Mouse (Mus musculus): ENCODE results near the gene Zfc3h1. TPM values are rescaled to one million over a fixed set of nuclear protein-coding genes. Genes with fewer than 3 reads are reported as not detected.
A peak's percentile ranks its signal among the peaks of the same experiment; 100 is the strongest.

Zfc3h1 gene
- polyA plus RNA-seq, 1 experiment from 2014 or later: 18.0 TPM

DNA sequence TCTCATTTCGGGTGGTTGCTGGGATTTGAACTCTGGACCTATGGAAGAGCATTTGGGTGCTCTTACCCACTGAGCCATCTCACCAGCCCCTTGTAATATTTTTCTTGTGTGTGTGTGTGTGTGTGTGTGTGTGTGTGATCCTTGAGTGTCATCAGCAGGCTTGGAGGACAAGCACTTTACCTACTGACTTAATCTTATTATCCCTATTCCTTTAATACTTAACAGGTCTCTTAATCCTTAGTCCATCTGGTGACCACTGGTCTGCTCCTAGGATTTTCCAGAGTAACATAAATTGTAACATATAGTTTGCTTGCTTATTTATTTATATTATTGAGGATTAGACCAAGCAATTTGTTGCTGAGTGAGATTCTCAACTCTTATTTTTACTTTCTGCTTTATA is 7.1 kb downstream of the Zfc3h1 start:
- Histone ChIP-seq H3K36me3 (replicated peaks) (peaks cover 70% of the 10 kb centered on the region), H3K9me3 (no peaks in the 10 kb centered on the region), H3K4me3 (no peak overlapping the region), H3K27me3 (ENCODE audit: poor library complexity, severe bottlenecking) (no peaks in the 10 kb centered on the region), H3K4me1 (peaks cover 17% of the 10 kb centered on the region), H3K27ac (no peak overlapping the region)
- 93% methylated on average over 1 of the region's 1 CpGs for WGBS
- no peak for DNase-seq (ENCODE audit: extremely low spot score, low spot score)

DNA sequence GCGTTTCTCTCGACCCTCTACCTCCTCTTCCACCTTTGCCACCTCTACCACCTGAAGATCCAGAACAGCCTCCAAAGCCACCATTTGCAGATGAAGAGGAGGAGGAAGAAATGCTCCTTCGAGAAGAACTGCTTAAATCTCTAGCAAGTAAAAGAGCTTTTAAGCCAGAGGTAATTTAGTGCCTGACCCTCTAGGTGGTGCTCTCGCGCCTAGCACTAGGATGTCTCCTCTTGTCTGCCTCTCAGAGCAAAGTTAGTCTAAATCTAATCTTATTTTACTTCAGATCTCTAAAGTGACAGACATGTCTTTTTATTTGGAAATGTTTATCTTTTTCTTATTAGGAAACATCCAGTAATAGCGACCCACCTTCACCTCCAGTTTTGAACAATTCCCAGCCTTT is 21.6 kb downstream of the Zfc3h1 start:
- Histone ChIP-seq H3K27me3 (ENCODE audit: poor library complexity, severe bottlenecking) (no peaks in the 10 kb centered on the region), H3K4me1 (no peaks in the 10 kb centered on the region), H3K27ac (no peak overlapping the region), H3K36me3 (replicated peaks) (peaks cover 93% of the 10 kb centered on the region), H3K4me3 (no peak overlapping the region), H3K9me3 (no peaks in the 10 kb centered on the region)
- 72% methylated on average over 6 of the region's 6 CpGs for WGBS
- DNase-seq (ENCODE audit: extremely low spot score, low spot score): peak; percentile 42

DNA sequence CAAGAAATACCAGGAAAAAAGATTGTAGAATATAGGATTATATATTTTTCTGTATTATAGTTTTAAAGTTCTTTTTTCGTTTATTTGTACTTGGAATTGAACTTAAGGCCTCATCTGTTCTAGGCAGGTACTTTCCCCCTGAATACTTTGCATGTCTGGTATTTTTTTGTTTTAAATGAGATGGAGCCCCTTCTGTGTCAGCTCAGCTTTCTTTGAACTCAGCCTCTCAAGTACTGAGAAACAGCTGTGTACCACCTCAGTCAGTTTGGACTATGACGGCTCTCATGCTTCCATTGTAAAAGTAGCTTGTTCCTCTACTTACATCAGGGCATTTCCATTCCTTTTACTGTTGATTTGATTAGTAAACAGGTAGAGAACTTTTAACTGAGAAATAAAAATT is 28.7 kb downstream of the Zfc3h1 start:
- Histone ChIP-seq H3K27ac (no peak overlapping the region), H3K4me3 (no peak overlapping the region), H3K27me3 (ENCODE audit: poor library complexity, severe bottlenecking) (no peaks in the 10 kb centered on the region), H3K4me1 (no peaks in the 10 kb centered on the region), H3K36me3 (replicated peaks) (peaks cover 99% of the 10 kb centered on the region), H3K9me3 (no peaks in the 10 kb centered on the region)
- no peak for DNase-seq (ENCODE audit: extremely low spot score, low spot score)
- WGBS: 90% methylated on average over 2 of the region's 2 CpGs

DNA sequence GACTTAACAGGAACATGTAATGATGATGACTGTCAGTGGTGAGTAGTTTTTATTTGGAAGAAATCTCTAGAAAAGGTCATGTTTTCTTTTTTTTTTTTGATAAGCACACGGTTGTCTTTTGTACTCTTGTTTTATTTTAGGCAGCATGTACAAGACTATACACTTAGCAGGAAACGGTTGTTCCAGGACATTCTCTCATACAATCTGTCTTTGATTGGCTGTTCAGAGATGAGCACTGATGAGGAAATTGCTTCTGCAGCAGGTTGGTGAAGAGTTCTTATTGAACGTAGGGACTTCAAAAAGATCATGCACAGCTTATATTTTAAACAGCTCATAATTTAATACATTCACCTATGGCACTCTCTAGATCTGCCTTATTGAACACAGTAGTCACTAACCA is 29.3 kb downstream of the Zfc3h1 start:
- DNase-seq (ENCODE audit: extremely low spot score, low spot score): no peak
- H3K9me3 ChIP-seq: no peaks in the 10 kb centered on the region
- no peak overlapping the region for H3K4me3 ChIP-seq
- H3K4me1 ChIP-seq: no peaks in the 10 kb centered on the region
- no peaks in the 10 kb centered on the region for H3K27me3 ChIP-seq (ENCODE audit: poor library complexity, severe bottlenecking)
- H3K27ac ChIP-seq: no peak overlapping the region
- 89% methylated on average over 3 of the region's 3 CpGs for WGBS
- H3K36me3 ChIP-seq (replicated peaks): peaks cover 99% of the 10 kb centered on the region

GRCm38 (mm10) chr10:115421976-115422375 is 37.2 kb downstream of the Zfc3h1 start:
- no peak for DNase-seq (ENCODE audit: extremely low spot score, low spot score)
- 90% methylated on average over 4 of the region's 4 CpGs for WGBS
- Histone ChIP-seq H3K4me3 (no peak overlapping the region), H3K27ac (no peak overlapping the region), H3K27me3 (ENCODE audit: poor library complexity, severe bottlenecking) (no peaks in the 10 kb centered on the region), H3K9me3 (no peaks in the 10 kb centered on the region), H3K4me1 (no peaks in the 10 kb centered on the region), H3K36me3 (replicated peaks) (peaks cover 95% of the 10 kb centered on the region)

DNA sequence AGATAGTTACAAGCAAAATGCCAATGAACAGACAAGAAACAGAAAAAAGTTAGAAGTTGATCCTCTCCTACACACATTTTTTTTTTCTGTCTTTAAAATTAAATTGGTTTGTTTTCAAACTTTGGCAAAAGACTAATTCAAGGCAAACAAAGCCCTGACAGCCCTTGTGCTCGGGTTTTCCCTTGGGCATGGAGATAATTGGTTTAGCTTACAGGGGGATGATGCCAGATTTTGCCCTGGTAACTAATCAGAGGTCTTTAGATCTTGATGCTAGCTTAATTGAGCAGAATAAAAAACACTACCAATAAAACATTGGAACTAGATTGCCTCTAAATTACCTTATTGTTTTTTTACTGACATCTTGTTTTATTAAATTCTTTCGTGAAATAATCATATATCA is 40.6 kb downstream of the Zfc3h1 start:
- no peak overlapping the region for H3K27ac ChIP-seq
- no peaks in the 10 kb centered on the region for H3K27me3 ChIP-seq (ENCODE audit: poor library complexity, severe bottlenecking)
- no peak for DNase-seq (ENCODE audit: extremely low spot score, low spot score)
- no peak overlapping the region for H3K4me3 ChIP-seq
- 65% methylated on average over 2 of the region's 2 CpGs for WGBS
- peaks cover 95% of the 10 kb centered on the region for H3K36me3 ChIP-seq (replicated peaks)
- no peaks in the 10 kb centered on the region for H3K4me1 ChIP-seq
- H3K9me3 ChIP-seq: no peaks in the 10 kb centered on the region

- Histone ChIP-seq H3K4me1 (no peaks in the 10 kb centered on the region), H3K9me3 (no peaks in the 10 kb centered on the region), H3K27ac (no peak overlapping the region), H3K36me3 (replicated peaks) (peaks cover 42% of the 10 kb centered on the region), H3K27me3 (ENCODE audit: poor library complexity, severe bottlenecking) (no peaks in the 10 kb centered on the region), H3K4me3 (no peak overlapping the region)
- DNase-seq (ENCODE audit: extremely low spot score, low spot score): no peak
- 92% methylated on average over 4 of the region's 4 CpGs for WGBS
Measured at GRCm38 (mm10) chr10:115437286-115437685, 52.5 kb downstream of the Zfc3h1 start.

GRCm38 (mm10) chr10:115448614-115449013 is 63.9 kb downstream of the Zfc3h1 start:
- no peak overlapping the region for H3K4me3 ChIP-seq
- peaks cover 5% of the 10 kb centered on the region; the same call in 1 of the 2 replicates for H3K9me3 ChIP-seq
- no peaks in the 10 kb centered on the region for H3K4me1 ChIP-seq
- no peak overlapping the region for H3K27ac ChIP-seq
- no peak for DNase-seq (ENCODE audit: extremely low spot score, low spot score)
- WGBS: 91% methylated on average over 13 of the region's 13 CpGs
- no peaks in the 10 kb centered on the region for H3K27me3 ChIP-seq (ENCODE audit: poor library complexity, severe bottlenecking)
- no peaks in the 10 kb centered on the region for H3K36me3 ChIP-seq (replicated peaks)

- WGBS: 77% methylated on average over 6 of the region's 6 CpGs
- Histone ChIP-seq H3K4me3 (no peak overlapping the region), H3K36me3 (replicated peaks) (no peaks in the 10 kb centered on the region), H3K27me3 (ENCODE audit: poor library complexity, severe bottlenecking) (0 out of 2 replicates have a peak, but pooled peaks cover 5% of the 10 kb centered on the region), H3K27ac (no peak overlapping the region), H3K4me1 (no peaks in the 10 kb centered on the region), H3K9me3 (no peaks in the 10 kb centered on the region)
- DNase-seq (ENCODE audit: extremely low spot score, low spot score): no peak
Measured at GRCm38 (mm10) chr10:115457368-115458021, 72.7 kb downstream of the Zfc3h1 start.

DNA sequence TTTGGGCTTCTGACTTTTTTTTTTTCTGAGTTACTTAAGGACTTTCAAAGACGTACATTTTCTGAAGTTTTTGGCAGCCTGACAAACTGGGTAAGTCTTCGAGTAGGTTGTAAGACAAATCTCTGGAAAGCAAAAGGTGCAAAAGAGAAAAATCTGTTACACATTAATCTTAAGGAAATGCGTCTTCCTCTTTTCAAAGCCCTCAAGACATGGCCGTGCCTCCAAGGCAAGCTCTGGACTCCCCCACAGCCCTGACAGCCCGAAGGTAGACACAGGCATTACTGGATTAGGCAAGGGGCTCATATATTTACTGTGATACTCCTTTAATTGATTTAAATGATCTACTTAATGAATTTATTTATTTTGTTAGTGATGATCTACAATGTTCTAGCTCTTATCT is 77.9 kb downstream of the Zfc3h1 start:
- Histone ChIP-seq H3K36me3 (replicated peaks) (no peaks in the 10 kb centered on the region), H3K9me3 (no peaks in the 10 kb centered on the region), H3K4me3 (no peak overlapping the region), H3K4me1 (no peaks in the 10 kb centered on the region), H3K27me3 (ENCODE audit: poor library complexity, severe bottlenecking) (peaks cover 43% of the 10 kb centered on the region), H3K27ac (no peak overlapping the region)
- DNase-seq (ENCODE audit: extremely low spot score, low spot score): no peak
- 86% methylated on average over 5 of the region's 5 CpGs for WGBS

DNA sequence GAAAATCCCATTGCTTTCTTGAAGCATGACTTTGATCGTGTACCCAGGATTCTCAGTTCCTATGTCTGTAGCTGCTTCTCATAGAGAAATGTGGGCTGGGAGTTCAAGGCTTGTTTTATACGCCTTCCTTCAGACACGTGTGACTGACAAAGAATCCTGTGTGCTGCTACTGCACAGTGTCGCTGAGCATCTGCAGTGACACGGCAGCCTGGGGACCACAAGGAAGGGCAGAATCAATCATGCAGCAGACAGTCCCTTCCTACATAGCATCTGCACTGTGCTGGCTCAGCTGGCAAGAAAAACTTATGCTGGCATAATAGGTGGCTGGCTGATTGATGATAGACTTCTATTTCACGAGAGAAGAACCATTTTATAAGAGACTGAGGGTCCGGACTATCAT is 80.3 kb downstream of the Zfc3h1 start:
- WGBS: 92% methylated on average over 7 of the region's 7 CpGs
- no peak for DNase-seq (ENCODE audit: extremely low spot score, low spot score)
- Histone ChIP-seq H3K36me3 (replicated peaks) (no peaks in the 10 kb centered on the region), H3K27ac (no peak overlapping the region), H3K4me1 (peaks cover 7% of the 10 kb centered on the region), H3K9me3 (no peaks in the 10 kb centered on the region), H3K27me3 (ENCODE audit: poor library complexity, severe bottlenecking) (peaks cover 65% of the 10 kb centered on the region), H3K4me3 (no peak overlapping the region)

DNA sequence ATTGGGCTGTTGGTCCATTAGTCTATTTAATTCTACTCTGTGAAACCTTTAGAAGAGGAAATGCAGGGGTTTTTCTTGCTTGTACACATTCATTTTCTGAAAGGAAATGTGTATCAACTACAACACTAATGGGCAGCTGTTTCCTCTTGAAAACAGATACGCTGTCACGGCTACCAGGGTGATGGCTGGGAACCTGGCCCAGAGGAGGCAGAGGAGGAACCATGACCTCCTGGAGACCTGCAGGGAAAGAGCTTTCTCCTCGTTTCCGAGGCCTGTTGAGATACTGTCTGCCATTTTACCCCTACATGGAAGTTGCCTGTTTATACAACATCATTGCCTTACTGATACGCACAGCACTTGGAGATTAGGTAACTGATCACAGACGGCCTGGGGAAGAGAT is 81.0 kb downstream of the Zfc3h1 start:
- no peak overlapping the region for H3K4me3 ChIP-seq
- H3K27me3 ChIP-seq (ENCODE audit: poor library complexity, severe bottlenecking): peaks cover 71% of the 10 kb centered on the region
- H3K4me1 ChIP-seq: peaks cover 7% of the 10 kb centered on the region
- no peak for DNase-seq (ENCODE audit: extremely low spot score, low spot score)
- no peaks in the 10 kb centered on the region for H3K36me3 ChIP-seq (replicated peaks)
- no peaks in the 10 kb centered on the region for H3K9me3 ChIP-seq
- no peak overlapping the region for H3K27ac ChIP-seq
- 81% methylated on average over 6 of the region's 6 CpGs for WGBS

GRCm38 (mm10) chr10:115467985-115468384 is 83.2 kb downstream of the Zfc3h1 start:
- no peak overlapping the region for H3K4me3 ChIP-seq
- H3K27me3 ChIP-seq (ENCODE audit: poor library complexity, severe bottlenecking): peaks cover 88% of the 10 kb centered on the region
- H3K9me3 ChIP-seq: no peaks in the 10 kb centered on the region
- no peak for DNase-seq (ENCODE audit: extremely low spot score, low spot score)
- H3K27ac ChIP-seq: no peak overlapping the region
- 90% methylated on average over 8 of the region's 8 CpGs for WGBS
- peaks cover 7% of the 10 kb centered on the region for H3K4me1 ChIP-seq
- no peaks in the 10 kb centered on the region for H3K36me3 ChIP-seq (replicated peaks)

GRCm38 (mm10) chr10:115468632-115469031 is 83.9 kb downstream of the Zfc3h1 start:
- H3K4me3 ChIP-seq: no peak overlapping the region
- H3K27ac ChIP-seq: no peak overlapping the region
- H3K4me1 ChIP-seq: peaks cover 7% of the 10 kb centered on the region
- WGBS: 43% methylated on average over 7 of the region's 7 CpGs
- no peaks in the 10 kb centered on the region for H3K9me3 ChIP-seq
- no peaks in the 10 kb centered on the region for H3K36me3 ChIP-seq (replicated peaks)
- H3K27me3 ChIP-seq (ENCODE audit: poor library complexity, severe bottlenecking): peaks cover 94% of the 10 kb centered on the region
- no peak for DNase-seq (ENCODE audit: extremely low spot score, low spot score)

Data from forebrain, embryonic 10.5 days (tissue).